Mouse (Mus musculus) Patski (cell line): ENCODE results near the gene Il6ra. TPM values are rescaled to one million over a fixed set of nuclear protein-coding genes. Genes with fewer than 3 reads are reported as not detected.

ENCODE experiments used
- ATAC-seq: fragments of 100-300 bp; one replicate; pipeline ENCODE4 v1.8.0; 2021
- CTCF ChIA-PET: fragments of 350-600 bp; sonication (Branson Sonifier 250); formaldehyde crosslinking; loops from one replicate; lab custom pipeline; 2022; ENCODE audit warnings: inconsistent platforms; lab: Charles Lee
- POLR2A ChIA-PET: fragments of 350-600 bp; sonication (Branson Sonifier 250); formaldehyde crosslinking; loops from one replicate; lab custom pipeline; 2022; ENCODE audit warnings: antibody characterized with exemption, inconsistent platforms; lab: Charles Lee
- DNase-seq: peaks from one replicate; pipeline ENCODE4 v3.0.0-alpha.2; 2011; ENCODE audit warnings: low read depth, low spot score
- H3K27me3 ChIP-seq: fragments of 371-371 bp; one replicate; pipeline ENCODE4 v1.5.1; 2021
- CTCF ChIP-seq: fragments of 100-300 bp; IDR thresholded peaks from one replicate; pipeline ENCODE4 v1.5.1; 2021
- in situ Hi-C: fragments of 300-500 bp; cut with MboI; formaldehyde crosslinking; loops from 3 replicates; pipeline ENCODE4 v1.11.1; 2018; ENCODE audit warnings: low pct_unique_long_range_greater_than_20kb, mixed read lengths
- polyA plus RNA-seq: library from polyadenylated mRNA; unstranded; gene quantifications from one replicate; pipeline ENCODE4 v1.2.3, GENCODE M21; 2021

Gene Il6ra
- polyA plus RNA-seq, 1 experiment from 2014 or later = 2.6 TPM

DNA sequence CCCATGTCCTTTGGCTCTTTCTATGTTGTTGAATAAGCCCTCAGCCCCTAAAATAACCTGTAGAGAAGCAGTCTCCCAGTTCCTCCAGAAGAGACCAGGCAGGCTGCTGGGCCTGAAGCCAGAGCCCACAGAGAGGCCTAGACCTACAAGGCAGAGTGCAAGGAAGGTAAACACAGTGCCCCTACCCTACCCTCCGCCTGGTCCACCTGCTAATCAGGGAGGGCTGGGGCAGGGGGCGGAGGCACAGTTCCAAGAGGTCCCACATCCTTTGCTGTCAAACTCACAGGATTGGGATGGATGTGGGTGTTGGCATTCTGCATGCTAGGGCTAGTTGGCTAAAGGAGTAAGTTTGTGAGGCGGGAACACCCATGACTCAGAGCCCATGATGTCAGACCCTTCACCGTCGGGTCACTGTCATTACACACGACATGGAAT lies 871 bp downstream of the Il6ra start:
- no peak for TF ChIP-seq CTCF
- in situ Hi-C loops = loop anchor here (5.0 kb wide), 1 partner anchor 50 kb away; no protein-coding TSS in a partner anchor
- ATAC-seq (peak; percentile 9), DNase-seq (no peak)
- POLR2A ChIA-PET = interaction anchor here (1.3 kb wide), 1 partner anchor 127 kb away, joined by 3 read pairs; no protein-coding TSS in a partner anchor
- H3K27me3 ChIP-seq = no peaks in the 10 kb centered on the region
- CTCF ChIA-PET = interaction anchor here (0.8 to 1.6 kb wide), 3 partner anchors 11 to 15 kb away, joined by 3 to 4 read pairs (median 3); no protein-coding TSS in a partner anchor

GRCm38 (mm10) chr3:89911207-89911606 lies 1.8 kb downstream of the Il6ra start:
- CTCF ChIA-PET = interaction anchor here (1.6 kb wide), 1 partner anchor 12 kb away, joined by 4 read pairs; no protein-coding TSS in a partner anchor
- TF ChIP-seq CTCF = no peak
- in situ Hi-C loops = loop anchor here (5.0 kb wide), 1 partner anchor 49 kb away; no protein-coding TSS in a partner anchor
- no peaks in the 10 kb centered on the region for H3K27me3 ChIP-seq
- DNase-seq (no peak), ATAC-seq (no peak)
- POLR2A ChIA-PET = no interaction called here

DNA sequence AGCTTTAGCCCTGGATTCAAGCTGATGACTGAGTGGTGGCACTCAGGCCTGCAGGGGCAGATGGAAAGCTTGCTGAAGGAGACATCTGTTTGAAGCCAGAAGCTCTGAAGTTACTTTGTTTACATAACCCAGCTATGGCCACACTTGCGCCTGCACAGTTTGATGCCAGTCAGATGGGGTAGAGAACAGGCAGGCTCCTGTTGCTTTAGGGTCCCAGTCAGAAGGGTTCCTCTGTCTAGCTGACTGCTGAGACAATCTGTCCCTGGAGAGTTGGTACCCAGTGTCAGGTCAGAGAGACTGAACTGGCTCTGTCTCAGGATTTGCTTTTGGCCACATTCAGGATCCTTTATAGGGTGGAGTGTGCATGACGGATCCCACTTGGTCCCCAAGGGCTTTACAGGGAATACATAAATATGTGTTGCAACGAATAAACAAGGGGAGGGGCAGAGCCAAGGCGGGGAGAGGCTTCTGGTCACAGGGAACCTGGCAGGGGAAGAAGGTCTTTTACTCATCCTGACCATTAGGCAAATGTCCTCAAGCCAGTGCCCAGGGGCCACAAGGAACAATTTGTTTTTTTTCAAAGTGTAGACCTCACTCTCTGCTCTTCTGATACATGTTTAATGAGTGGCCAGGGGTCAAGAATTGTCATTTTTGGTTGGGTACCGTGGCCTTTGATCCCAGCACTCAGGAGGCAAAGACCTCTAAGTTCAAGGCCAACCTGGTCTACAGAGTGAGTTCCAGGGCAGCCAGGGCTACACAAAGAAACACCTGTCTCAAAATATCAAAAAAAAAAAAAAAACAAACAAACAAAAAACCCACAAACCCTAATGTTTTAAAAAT lies 3.1 kb downstream of the Il6ra start:
- ATAC-seq (no peak), DNase-seq (no peak)
- ChIA-PET POLR2A (interaction anchor here (0.6 kb wide), 1 partner anchor 37 kb away, joined by 4 read pairs; no protein-coding TSS in a partner anchor), CTCF (interaction anchor here (0.6 to 1.4 kb wide), 4 partner anchors 9 to 156 kb away, joined by 3 to 4 read pairs (median 3); no protein-coding TSS in a partner anchor)
- TF ChIP-seq CTCF = no peak
- H3K27me3 ChIP-seq = no peaks in the 10 kb centered on the region
- in situ Hi-C loops = loop anchor here (5.0 kb wide), 1 partner anchor 48 kb away; no protein-coding TSS in a partner anchor

DNA sequence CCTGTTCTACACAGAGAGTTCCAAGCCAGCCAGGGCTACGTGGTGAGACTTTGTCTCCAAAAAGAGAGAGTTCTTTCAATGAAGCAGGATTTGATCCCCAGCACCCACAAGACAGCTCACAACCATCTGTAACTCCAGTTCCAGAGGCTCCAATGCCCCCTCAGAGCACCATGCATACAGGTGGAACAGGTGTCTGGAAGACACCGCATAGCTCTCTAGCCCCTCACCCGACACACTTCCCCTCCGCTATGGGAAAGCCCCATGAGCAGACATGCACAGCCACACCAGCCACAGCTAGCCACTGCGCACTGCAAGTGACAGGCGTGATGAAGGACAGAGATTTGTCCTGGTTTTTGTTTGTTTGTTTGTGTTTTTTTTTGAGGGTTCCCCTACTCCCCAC lies 4.2 kb downstream of the Il6ra start:
- CTCF ChIA-PET = interaction anchor here (0.6 to 1.4 kb wide), 6 partner anchors 10 to 169 kb away, joined by 3 to 4 read pairs (median 3); no protein-coding TSS in a partner anchor
- ATAC-seq (no peak), DNase-seq (no peak)
- POLR2A ChIA-PET = interaction anchor here (0.7 kb wide), 1 partner anchor 72 kb away, joined by 3 read pairs; no protein-coding TSS in a partner anchor
- H3K27me3 ChIP-seq = no peaks in the 10 kb centered on the region
- in situ Hi-C loops = no loop called here
- no peak for TF ChIP-seq CTCF

DNA sequence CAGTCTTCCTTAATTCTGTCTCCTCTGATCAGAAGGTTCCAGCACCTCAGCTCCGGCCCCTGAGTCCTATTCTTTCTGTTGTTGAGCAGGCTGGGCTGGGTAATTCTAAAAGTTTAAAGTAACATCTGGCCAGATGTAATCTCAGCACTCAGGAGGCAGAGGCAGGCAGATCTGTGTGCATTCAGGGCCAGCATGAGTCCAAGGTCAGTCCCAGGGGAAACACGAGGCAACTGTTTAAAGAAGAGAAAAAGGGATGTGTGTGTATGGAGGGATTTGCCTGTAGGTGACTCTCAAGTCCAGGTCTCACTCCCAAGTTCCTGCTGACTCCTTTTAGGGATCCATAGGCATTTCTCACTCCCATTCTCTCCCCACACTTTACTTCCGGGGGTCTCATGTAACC lies 5.2 kb downstream of the Il6ra start:
- POLR2A ChIA-PET = no interaction called here
- DNase-seq = no peak
- in situ Hi-C loops = no loop called here
- no peak for ATAC-seq
- TF ChIP-seq CTCF = no peak
- CTCF ChIA-PET = interaction anchor here (1.2 kb wide), 1 partner anchor 170 kb away, joined by 3 read pairs; no protein-coding TSS in a partner anchor
- H3K27me3 ChIP-seq = no peaks in the 10 kb centered on the region

- CTCF ChIA-PET = interaction anchor here (1.0 to 1.5 kb wide), 2 partner anchors 9 to 12 kb away, joined by 3 read pairs; no protein-coding TSS in a partner anchor
- H3K27me3 ChIP-seq = no peaks in the 10 kb centered on the region
- DNase-seq = no peak
- in situ Hi-C loops = no loop called here
- no peak for ATAC-seq
- POLR2A ChIA-PET = no interaction called here
- TF ChIP-seq CTCF = no peak
These were observed 13.5 kb downstream of the Il6ra start for GRCm38 (mm10) chr3:89899511-89899908.

GRCm38 (mm10) chr3:89898870-89899510 lies 14.0 kb downstream of the Il6ra start:
- ATAC-seq (no peak), DNase-seq (no peak)
- in situ Hi-C loops = no loop called here
- ChIA-PET POLR2A (no interaction called here), CTCF (interaction anchor here (1.0 to 1.5 kb wide), 2 partner anchors 10 to 13 kb away, joined by 3 read pairs; no protein-coding TSS in a partner anchor)
- no peaks in the 10 kb centered on the region for H3K27me3 ChIP-seq
- TF ChIP-seq CTCF = no peak

DNA sequence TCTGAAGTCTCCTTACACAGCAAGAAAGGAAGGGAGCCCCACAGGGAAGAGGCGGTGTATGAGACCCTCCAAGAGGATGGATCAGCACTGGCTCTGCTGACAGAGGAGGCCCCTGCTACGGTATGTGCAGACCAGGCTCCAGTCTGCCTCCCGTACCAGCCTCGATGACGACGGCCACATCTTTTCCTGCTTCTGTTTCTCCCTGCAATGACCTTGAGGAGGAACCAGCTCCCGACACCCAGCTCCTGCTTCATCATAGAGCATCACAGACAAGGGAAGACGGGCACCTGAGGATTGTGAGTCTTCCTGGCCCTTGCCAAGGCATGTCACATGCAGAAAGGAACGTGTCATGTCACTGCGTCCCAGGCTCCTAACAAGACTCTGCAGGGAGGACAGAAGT lies 15.0 kb downstream of the Il6ra start:
- in situ Hi-C loops = no loop called here
- no peak for TF ChIP-seq CTCF
- DNase-seq (no peak), ATAC-seq (no peak)
- ChIA-PET CTCF (interaction anchor here (1.5 kb wide), 1 partner anchor 14 kb away, joined by 3 read pairs; no protein-coding TSS in a partner anchor), POLR2A (no interaction called here)
- no peaks in the 10 kb centered on the region for H3K27me3 ChIP-seq

GRCm38 (mm10) chr3:89897204-89897796 lies 15.7 kb downstream of the Il6ra start:
- CTCF ChIA-PET = interaction anchor here (0.8 to 1.0 kb wide), 2 partner anchors 15 to 32 kb away, joined by 3 read pairs; partner anchors contain the start of gene Il6ra
- DNase-seq = no peak
- TF ChIP-seq CTCF = no peak
- in situ Hi-C loops = no loop called here
- no peaks in the 10 kb centered on the region for H3K27me3 ChIP-seq
- POLR2A ChIA-PET = no interaction called here
- ATAC-seq = no peak

GRCm38 (mm10) chr3:89896571-89896970 lies 16.4 kb downstream of the Il6ra start:
- ATAC-seq (no peak), DNase-seq (no peak)
- ChIA-PET CTCF (interaction anchor here (0.8 to 1.0 kb wide), 2 partner anchors 16 to 31 kb away, joined by 3 read pairs; partner anchors contain the start of gene Il6ra), POLR2A (no interaction called here)
- in situ Hi-C loops = no loop called here
- no peaks in the 10 kb centered on the region for H3K27me3 ChIP-seq
- no peak for TF ChIP-seq CTCF
